Mouse (Mus musculus): ENCODE results near the gene Fbxl2.

DNA sequence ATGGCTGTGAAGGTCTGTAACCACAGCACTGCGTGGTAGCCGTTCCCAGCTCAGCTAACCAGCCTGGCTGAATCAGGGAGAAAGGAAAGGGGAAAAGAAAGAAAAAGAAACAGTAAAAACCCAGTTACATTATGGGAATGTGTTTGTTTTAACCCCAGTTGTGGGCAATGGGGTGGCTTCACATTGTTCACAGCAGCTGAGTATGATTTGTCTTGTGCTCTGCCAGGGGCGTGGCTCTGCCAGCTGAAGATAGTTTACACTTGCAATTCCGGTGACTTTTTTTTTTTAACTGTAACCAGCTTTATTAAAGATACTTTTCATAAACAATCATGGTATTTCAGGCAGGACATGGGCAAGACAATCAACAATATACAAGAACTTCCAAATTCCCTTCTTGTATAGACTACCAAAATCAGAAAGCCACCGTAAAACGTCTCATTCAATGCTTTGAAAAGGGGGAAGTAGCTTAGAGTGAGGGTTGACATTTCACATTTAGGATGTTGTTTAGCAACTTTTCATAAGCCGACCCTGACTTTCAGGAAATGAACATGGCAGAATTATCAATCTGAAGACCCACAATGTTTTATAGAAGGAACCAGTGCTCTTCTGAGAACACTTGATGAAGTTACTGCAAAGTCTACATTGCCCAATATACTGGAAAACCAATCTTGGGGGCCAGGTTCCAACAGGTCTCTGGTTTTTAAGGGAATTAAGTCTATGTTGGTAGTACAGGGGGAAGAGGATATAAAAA is 26.8 kb downstream of the Fbxl2 start:
- no peak for TF ChIP-seq POLR2A (IDR thresholded peaks at IDR 0.05; ENCODE audit: control insufficient read depth, extremely low read depth, insufficient read depth, low read length, poor library complexity)
- no peak for TF ChIP-seq CTCF (IDR thresholded peaks at IDR 0.05; ENCODE audit: borderline replicate concordance, control insufficient read depth, extremely low read depth, insufficient read depth, low read length, poor library complexity)

Measured in thymus, adult 2 months (tissue).